11 mouse cellular contexts compared by ENCODE assay signal in the genomic region with DNA sequence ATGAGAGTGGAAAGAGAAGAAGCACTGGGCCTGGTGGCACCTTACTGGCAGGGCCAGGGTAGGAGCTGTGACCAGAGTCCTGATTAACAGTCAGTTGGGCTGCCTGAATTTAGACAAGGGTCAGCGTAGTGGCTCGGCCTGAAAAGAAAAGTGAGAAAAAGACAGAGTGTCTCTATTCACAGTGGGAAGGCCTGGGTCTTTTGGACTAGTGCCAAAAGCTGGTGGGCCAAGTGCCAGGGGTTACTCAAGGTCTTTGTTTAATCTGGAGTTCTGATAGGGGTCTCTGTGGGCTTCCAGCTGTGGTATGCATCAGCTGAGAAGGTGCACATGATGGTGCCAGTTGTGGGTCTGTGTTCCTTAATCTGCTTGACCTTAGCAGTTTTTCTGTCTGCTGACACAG.
A peak's percentile ranks its signal among the peaks of the same experiment; 100 is the strongest.
DNase-seq lines count a peak whose midpoint lies in the region; ATAC-seq and TF ChIP-seq lines count a peak whose summit lies in the region.
"Had no signal": no experiment of that assay in that cellular context is flagged by ENCODE, and none has a peak within 500 bp of the region (broad histone marks: within the 10 kb centered on the region; RNA-seq: fewer than 3 reads in every experiment).

No protein-coding gene starts in this region.

- no peak for TF ChIP-seq CTCF in lung, embryonic 14.5 days (IDR thresholded peaks at IDR 0.05; ENCODE audit: low read depth)

- no peak overlapping the region for H3K9ac ChIP-seq in lung, embryonic 14.5 days
- H3K9ac ChIP-seq in hindbrain, embryonic 15.5 days, result no peak overlapping the region
- no peak overlapping the region for H3K9ac ChIP-seq in neural tube, embryonic 14.5 days (replicated peaks; ENCODE audit: low read depth, low read length)

- no peaks in the 10 kb centered on the region for H3K4me1 ChIP-seq in lung, embryonic 14.5 days (ENCODE audit: insufficient read depth)
- H3K4me1 ChIP-seq in hindbrain, embryonic 15.5 days (replicated peaks), result no peaks in the 10 kb centered on the region
- H3K4me1 ChIP-seq in neural tube, embryonic 14.5 days (ENCODE audit: control insufficient read depth, insufficient read depth, low read length), result no peaks in the 10 kb centered on the region

- H3K27me3 ChIP-seq in lung, embryonic 14.5 days (ENCODE audit: insufficient read depth, low read length), result no peaks in the 10 kb centered on the region
- H3K27me3 ChIP-seq in hindbrain, embryonic 15.5 days, result no peaks in the 10 kb centered on the region
- H3K27me3 ChIP-seq in neural tube, embryonic 14.5 days (ENCODE audit: control insufficient read depth, insufficient read depth, low read length), result no peaks in the 10 kb centered on the region

- peak; percentile 4 to 21 for DNase-seq in cerebellum, postnatal 25 days
- DNase-seq in cerebellum, adult 8-10 months, result no peak
- peak; percentile 1 for DNase-seq in lung, embryonic 14.5 days
- DNase-seq in lung, postnatal 14 days, result no peak
- no peak for DNase-seq in lung, postnatal 25 days (ENCODE audit: low spot score)
- DNase-seq in urinary bladder, postnatal 25 days (ENCODE audit: low spot score), result no peak
- DNase-seq: adrenal gland, postnatal 14 days; B cell, adult 2 months; kidney, adult 2 months had no signal

- no peak overlapping the region for H3K4me3 ChIP-seq in lung, embryonic 14.5 days (ENCODE audit: low read depth, low read length)
- H3K4me3 ChIP-seq in hindbrain, embryonic 15.5 days, result no peak overlapping the region
- H3K4me3 ChIP-seq in neural tube, embryonic 14.5 days (ENCODE audit: low read depth, low read length), result no peak overlapping the region

- H3K9me3 ChIP-seq in lung, embryonic 14.5 days (ENCODE audit: low read depth, low read length), result no peaks in the 10 kb centered on the region
- H3K9me3 ChIP-seq in hindbrain, embryonic 15.5 days, result no peaks in the 10 kb centered on the region
- no peaks in the 10 kb centered on the region for H3K9me3 ChIP-seq in neural tube, embryonic 14.5 days (ENCODE audit: control insufficient read depth, low read length)

- H3K36me3 ChIP-seq in lung, embryonic 14.5 days (ENCODE audit: insufficient read depth), result no peaks in the 10 kb centered on the region
- no peaks in the 10 kb centered on the region for H3K36me3 ChIP-seq in hindbrain, embryonic 15.5 days
- no peaks in the 10 kb centered on the region for H3K36me3 ChIP-seq in neural tube, embryonic 14.5 days (ENCODE audit: control insufficient read depth, insufficient read depth, low read length)

- no peak for ATAC-seq in lung, embryonic 14.5 days (ENCODE audit: insufficient read depth)
- peak; percentile 75 for ATAC-seq in hindbrain, embryonic 15.5 days (ENCODE audit: low FRiP score, low read depth)
- peak; percentile 61; the same call in 1 of the 2 replicates for ATAC-seq in neural tube, embryonic 14.5 days (ENCODE audit: low read depth)

- no peak overlapping the region for H3K4me2 ChIP-seq in lung, embryonic 14.5 days
- no peak overlapping the region for H3K4me2 ChIP-seq in hindbrain, embryonic 15.5 days
- H3K4me2 ChIP-seq in neural tube, embryonic 14.5 days (ENCODE audit: low read depth, low read length), result no peak overlapping the region

- no peak overlapping the region for H3K27ac ChIP-seq in lung, embryonic 14.5 days (ENCODE audit: low read depth)
- no peak overlapping the region for H3K27ac ChIP-seq in hindbrain, embryonic 15.5 days (replicated peaks)
- H3K27ac ChIP-seq in neural tube, embryonic 14.5 days (ENCODE audit: low read depth, low read length), result no peak overlapping the region

- 37% methylated on average over 2 of the region's 2 CpGs for WGBS in lung, embryonic 14.5 days
- 21% methylated on average over 2 of the region's 2 CpGs for WGBS in hindbrain, embryonic 15.5 days
- 39% methylated on average over 2 of the region's 2 CpGs for WGBS in neural tube, embryonic 14.5 days

Comparison
In these comparisons a context has a peak if more than half of its experiments do, and no peak if none do; other contexts are left out.
1. DNase-seq: peak in cerebellum, postnatal 25 days (2 of 2) and lung, embryonic 14.5 days (single experiment); none in cerebellum, adult 8-10 months (single experiment), lung, postnatal 14 days (single experiment), lung, postnatal 25 days (single experiment) and urinary bladder, postnatal 25 days (single experiment).